Mouse (Mus musculus): ENCODE results near the gene Dpp7. TPM values are rescaled to one million over a fixed set of nuclear protein-coding genes. Genes with fewer than 3 reads are reported as not detected.

Dpp7 gene
- polyA plus RNA-seq, 1 experiment from 2014 or later: 21.4 TPM

DNA sequence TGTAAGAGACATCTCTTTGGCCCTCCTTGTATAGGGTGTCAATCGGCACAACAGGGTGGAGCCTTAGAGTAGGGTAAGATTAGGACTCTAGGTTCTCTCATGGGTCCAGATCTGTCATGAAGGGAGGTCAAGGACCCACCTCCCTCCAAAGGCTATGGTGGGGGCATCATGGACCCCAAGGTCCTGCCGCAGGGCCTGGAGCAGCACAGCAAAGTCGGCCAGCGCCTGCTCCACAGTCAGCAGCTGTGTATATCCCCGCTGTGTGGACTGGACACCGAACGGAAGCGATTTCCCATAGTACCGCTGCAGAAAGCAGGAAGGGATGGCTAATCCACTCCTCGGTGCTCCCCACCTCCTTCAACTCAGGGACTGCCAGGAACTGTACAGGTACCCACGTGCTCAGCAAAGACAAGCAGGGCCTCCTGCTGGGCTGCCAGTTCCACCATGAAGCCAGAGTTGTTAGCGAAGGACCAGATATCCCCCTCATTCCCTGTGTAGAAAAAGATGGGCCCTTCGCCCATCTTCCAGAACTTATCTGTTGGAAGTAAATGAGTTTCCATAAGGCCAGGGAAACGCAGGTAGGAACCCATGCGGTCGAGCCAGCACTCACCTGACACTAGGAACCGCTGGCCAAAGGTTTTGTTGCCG, 616 bp downstream of the Dpp7 start:
- no peaks in the 10 kb centered on the region for H3K27me3 ChIP-seq (replicated peaks; ENCODE audit: control insufficient read depth, insufficient read depth, low read length)
- peak overlapping the region; percentile 94 for H3K4me2 ChIP-seq (ENCODE audit: low read length)
- peak overlapping the region; percentile 64 for H3K9ac ChIP-seq (ENCODE audit: low read length)
- H3K4me1 ChIP-seq (ENCODE audit: control insufficient read depth, insufficient read depth, low read length): peaks cover 9% of the 10 kb centered on the region
- H3K4me3 ChIP-seq (ENCODE audit: low read depth, low read length): peak overlapping the region; percentile 52
- DNase-seq (ENCODE audit: low spot score): no peak
- no peak for ATAC-seq
- H3K9me3 ChIP-seq (replicated peaks; ENCODE audit: control insufficient read depth, low read length): no peaks in the 10 kb centered on the region
- 39% methylated on average over 18 of the region's 18 CpGs for WGBS
- H3K27ac ChIP-seq (ENCODE audit: low read depth, low read length): no peak overlapping the region
- H3K36me3 ChIP-seq (ENCODE audit: control insufficient read depth, insufficient read depth, low read length): peaks cover 31% of the 10 kb centered on the region

DNA sequence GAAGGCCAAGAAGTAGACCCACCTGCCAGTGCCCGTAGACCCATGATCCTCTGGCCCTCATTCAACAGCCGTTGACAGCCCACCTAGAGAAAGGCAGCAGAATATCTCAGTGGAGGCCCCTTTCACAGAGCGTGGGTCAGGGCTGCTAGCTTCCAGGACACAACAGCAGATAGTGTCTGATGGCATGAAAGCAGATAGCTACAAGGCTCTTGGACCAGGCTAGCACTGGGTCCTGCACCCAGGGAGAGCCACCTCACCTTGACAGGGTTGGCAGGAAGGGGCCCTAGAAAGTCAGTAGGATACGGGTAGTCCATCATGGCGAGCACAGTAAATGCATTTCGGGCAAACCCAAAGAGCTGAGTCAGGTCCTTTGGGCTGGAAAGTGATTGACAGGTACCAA, 1.9 kb downstream of the Dpp7 start:
- peaks cover 9% of the 10 kb centered on the region for H3K4me1 ChIP-seq (ENCODE audit: control insufficient read depth, insufficient read depth, low read length)
- H3K36me3 ChIP-seq (ENCODE audit: control insufficient read depth, insufficient read depth, low read length): peaks cover 45% of the 10 kb centered on the region
- no peaks in the 10 kb centered on the region for H3K27me3 ChIP-seq (replicated peaks; ENCODE audit: control insufficient read depth, insufficient read depth, low read length)
- no peak overlapping the region for H3K27ac ChIP-seq (ENCODE audit: low read depth, low read length)
- H3K9ac ChIP-seq (ENCODE audit: low read length): no peak overlapping the region
- ATAC-seq: no peak
- H3K9me3 ChIP-seq (replicated peaks; ENCODE audit: control insufficient read depth, low read length): no peaks in the 10 kb centered on the region
- WGBS: 91% methylated on average over 6 of the region's 6 CpGs
- no peak overlapping the region for H3K4me2 ChIP-seq (ENCODE audit: low read length)
- DNase-seq (ENCODE audit: low spot score): no peak
- H3K4me3 ChIP-seq (ENCODE audit: low read depth, low read length): no peak overlapping the region

DNA sequence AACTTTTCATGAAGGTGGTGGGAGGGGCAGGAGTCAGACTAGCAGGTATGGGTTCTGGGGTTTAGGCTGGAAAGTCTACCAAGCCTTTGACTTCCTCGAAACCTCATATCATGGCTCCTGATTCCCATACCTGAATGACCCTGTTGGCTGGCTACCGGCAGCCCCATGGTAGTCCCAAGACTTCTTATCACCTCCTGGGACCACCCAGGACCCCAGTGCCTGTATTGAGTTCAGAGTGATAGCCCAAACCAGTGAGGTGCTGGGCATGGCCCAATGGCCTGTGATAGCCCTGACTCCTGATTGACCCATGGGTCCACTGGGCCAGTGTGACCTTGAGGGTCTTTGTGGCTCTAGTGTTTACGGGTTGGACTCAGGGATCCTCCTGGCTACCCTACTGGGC, 5.5 kb downstream of the Dpp7 start:
- Histone ChIP-seq H3K4me2 (ENCODE audit: low read length) (no peak overlapping the region), H3K9ac (ENCODE audit: low read length) (no peak overlapping the region), H3K4me3 (ENCODE audit: low read depth, low read length) (no peak overlapping the region), H3K27me3 (replicated peaks; ENCODE audit: control insufficient read depth, insufficient read depth, low read length) (no peaks in the 10 kb centered on the region), H3K36me3 (ENCODE audit: control insufficient read depth, insufficient read depth, low read length) (peaks cover 80% of the 10 kb centered on the region), H3K4me1 (ENCODE audit: control insufficient read depth, insufficient read depth, low read length) (peaks cover 2% of the 10 kb centered on the region), H3K27ac (ENCODE audit: low read depth, low read length) (no peak overlapping the region), H3K9me3 (replicated peaks; ENCODE audit: control insufficient read depth, low read length) (no peaks in the 10 kb centered on the region)
- ATAC-seq (no peak), DNase-seq (ENCODE audit: low spot score) (no peak)
- 95% methylated on average over 3 of the region's 3 CpGs for WGBS

DNA sequence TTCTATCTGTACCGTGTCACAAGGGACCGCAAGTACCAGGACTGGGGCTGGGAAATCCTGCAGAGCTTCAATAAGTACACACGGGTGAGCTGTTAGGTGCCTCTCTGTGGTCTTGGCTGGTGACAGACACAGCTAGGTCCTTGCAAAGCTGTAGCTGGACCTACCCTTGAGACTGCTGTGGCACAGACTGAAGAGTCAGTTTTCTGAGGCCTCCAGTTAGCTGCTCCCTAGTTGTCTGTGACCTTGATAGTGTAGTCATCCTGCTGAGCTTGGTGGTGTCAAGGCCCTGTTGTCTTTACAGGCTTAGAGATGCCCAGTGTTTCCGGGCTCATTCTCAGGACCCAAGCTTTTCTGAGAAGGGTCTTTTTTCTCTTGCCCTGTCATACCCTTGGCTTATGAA, 6.7 kb downstream of the Dpp7 start:
- ATAC-seq (no peak), DNase-seq (ENCODE audit: low spot score) (no peak)
- H3K4me2 ChIP-seq (ENCODE audit: low read length): no peak overlapping the region
- no peaks in the 10 kb centered on the region for H3K27me3 ChIP-seq (replicated peaks; ENCODE audit: control insufficient read depth, insufficient read depth, low read length)
- no peak overlapping the region for H3K4me3 ChIP-seq (ENCODE audit: low read depth, low read length)
- no peak overlapping the region for H3K27ac ChIP-seq (ENCODE audit: low read depth, low read length)
- no peaks in the 10 kb centered on the region for H3K9me3 ChIP-seq (replicated peaks; ENCODE audit: control insufficient read depth, low read length)
- H3K36me3 ChIP-seq (ENCODE audit: control insufficient read depth, insufficient read depth, low read length): peaks cover 92% of the 10 kb centered on the region
- H3K9ac ChIP-seq (ENCODE audit: low read length): no peak overlapping the region
- WGBS: 97% methylated on average over 4 of the region's 4 CpGs
- no peaks in the 10 kb centered on the region for H3K4me1 ChIP-seq (ENCODE audit: control insufficient read depth, insufficient read depth, low read length)

DNA sequence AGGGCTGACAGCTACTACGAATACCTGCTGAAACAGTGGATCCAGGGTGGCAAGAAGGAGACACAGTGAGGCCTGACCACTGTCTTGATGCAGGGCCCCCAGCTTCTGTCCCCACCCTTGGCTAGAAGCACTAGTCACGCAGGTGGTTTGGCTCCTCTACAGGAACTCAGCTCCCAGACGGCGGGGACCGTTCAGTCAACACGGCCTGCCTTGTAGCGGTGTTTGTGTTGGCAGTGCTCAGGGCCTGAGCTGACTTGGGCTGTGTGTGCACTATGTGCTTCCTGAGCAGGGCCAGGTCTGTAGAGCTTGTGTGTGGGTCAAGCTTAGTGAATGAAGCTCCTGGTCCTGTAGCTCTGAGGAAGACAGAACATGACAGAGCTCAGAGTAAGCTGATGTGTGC, 8.0 kb downstream of the Dpp7 start:
- Histone ChIP-seq H3K36me3 (ENCODE audit: control insufficient read depth, insufficient read depth, low read length) (peaks cover 100% of the 10 kb centered on the region), H3K9me3 (replicated peaks; ENCODE audit: control insufficient read depth, low read length) (no peaks in the 10 kb centered on the region), H3K4me2 (ENCODE audit: low read length) (no peak overlapping the region), H3K4me3 (ENCODE audit: low read depth, low read length) (no peak overlapping the region), H3K9ac (ENCODE audit: low read length) (no peak overlapping the region), H3K27ac (ENCODE audit: low read depth, low read length) (no peak overlapping the region), H3K4me1 (ENCODE audit: control insufficient read depth, insufficient read depth, low read length) (no peaks in the 10 kb centered on the region), H3K27me3 (replicated peaks; ENCODE audit: control insufficient read depth, insufficient read depth, low read length) (no peaks in the 10 kb centered on the region)
- ATAC-seq (no peak), DNase-seq (ENCODE audit: low spot score) (no peak)
- WGBS: 93% methylated on average over 7 of the region's 7 CpGs

DNA sequence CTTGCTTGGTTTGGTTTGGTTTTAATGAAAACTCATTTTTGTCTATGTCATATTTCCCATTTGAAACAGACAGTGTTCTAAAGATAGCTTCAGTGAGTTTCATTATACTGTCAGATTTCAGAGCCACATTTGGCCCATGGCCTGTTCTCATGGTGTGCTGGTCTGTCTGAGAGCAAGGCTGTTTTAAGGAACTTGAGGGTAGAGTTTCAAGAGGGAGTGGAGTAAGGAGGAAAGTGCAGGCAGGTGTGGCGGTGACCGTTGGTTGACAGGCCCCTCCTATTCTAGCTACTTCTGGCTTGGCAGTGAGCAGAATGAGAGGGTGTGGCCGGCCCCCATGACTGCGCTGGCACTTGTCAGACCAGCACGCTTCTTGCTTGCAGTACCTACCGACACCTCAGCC, 17.9 kb downstream of the Dpp7 start:
- Histone ChIP-seq H3K4me1 (ENCODE audit: control insufficient read depth, insufficient read depth, low read length) (peaks cover 5% of the 10 kb centered on the region), H3K4me2 (ENCODE audit: low read length) (no peak overlapping the region), H3K27me3 (replicated peaks; ENCODE audit: control insufficient read depth, insufficient read depth, low read length) (no peaks in the 10 kb centered on the region), H3K9me3 (replicated peaks; ENCODE audit: control insufficient read depth, low read length) (no peaks in the 10 kb centered on the region), H3K27ac (ENCODE audit: low read depth, low read length) (no peak overlapping the region), H3K9ac (ENCODE audit: low read length) (no peak overlapping the region), H3K4me3 (ENCODE audit: low read depth, low read length) (no peak overlapping the region), H3K36me3 (ENCODE audit: control insufficient read depth, insufficient read depth, low read length) (peaks cover 83% of the 10 kb centered on the region)
- DNase-seq (ENCODE audit: low spot score) (no peak), ATAC-seq (no peak)
- WGBS: 92% methylated on average over 6 of the region's 6 CpGs

DNA sequence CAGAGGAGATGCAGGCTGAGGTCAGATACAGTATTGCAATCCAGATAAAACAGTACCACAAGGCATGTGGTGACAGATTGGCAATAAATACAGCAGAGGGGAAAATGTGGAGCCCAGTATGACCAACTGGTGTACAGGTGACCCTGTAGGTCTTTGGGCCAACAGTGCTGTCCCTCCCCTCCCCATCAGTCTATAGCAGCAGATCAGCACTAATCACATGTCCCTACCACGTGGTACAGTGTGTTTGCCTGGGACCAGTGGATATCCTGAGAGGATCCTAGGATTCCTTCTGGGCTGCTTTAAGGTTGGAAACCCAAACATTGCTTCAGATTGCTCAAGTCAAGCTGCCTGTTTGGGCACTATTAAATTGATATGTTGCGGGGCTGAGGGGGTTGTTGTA, 22.6 kb downstream of the Dpp7 start:
- 84% methylated on average over 2 of the region's 2 CpGs for WGBS
- Histone ChIP-seq H3K9ac (ENCODE audit: low read length) (peak overlapping the region; percentile 87), H3K4me2 (ENCODE audit: low read length) (peak overlapping the region; percentile 92), H3K9me3 (replicated peaks; ENCODE audit: control insufficient read depth, low read length) (no peaks in the 10 kb centered on the region), H3K4me3 (ENCODE audit: low read depth, low read length) (peak overlapping the region; percentile 89), H3K4me1 (ENCODE audit: control insufficient read depth, insufficient read depth, low read length) (peaks cover 13% of the 10 kb centered on the region), H3K27ac (ENCODE audit: low read depth, low read length) (no peak overlapping the region), H3K27me3 (replicated peaks; ENCODE audit: control insufficient read depth, insufficient read depth, low read length) (no peaks in the 10 kb centered on the region), H3K36me3 (ENCODE audit: control insufficient read depth, insufficient read depth, low read length) (peaks cover 47% of the 10 kb centered on the region)
- DNase-seq (ENCODE audit: low spot score) (no peak), ATAC-seq (no peak)

DNA sequence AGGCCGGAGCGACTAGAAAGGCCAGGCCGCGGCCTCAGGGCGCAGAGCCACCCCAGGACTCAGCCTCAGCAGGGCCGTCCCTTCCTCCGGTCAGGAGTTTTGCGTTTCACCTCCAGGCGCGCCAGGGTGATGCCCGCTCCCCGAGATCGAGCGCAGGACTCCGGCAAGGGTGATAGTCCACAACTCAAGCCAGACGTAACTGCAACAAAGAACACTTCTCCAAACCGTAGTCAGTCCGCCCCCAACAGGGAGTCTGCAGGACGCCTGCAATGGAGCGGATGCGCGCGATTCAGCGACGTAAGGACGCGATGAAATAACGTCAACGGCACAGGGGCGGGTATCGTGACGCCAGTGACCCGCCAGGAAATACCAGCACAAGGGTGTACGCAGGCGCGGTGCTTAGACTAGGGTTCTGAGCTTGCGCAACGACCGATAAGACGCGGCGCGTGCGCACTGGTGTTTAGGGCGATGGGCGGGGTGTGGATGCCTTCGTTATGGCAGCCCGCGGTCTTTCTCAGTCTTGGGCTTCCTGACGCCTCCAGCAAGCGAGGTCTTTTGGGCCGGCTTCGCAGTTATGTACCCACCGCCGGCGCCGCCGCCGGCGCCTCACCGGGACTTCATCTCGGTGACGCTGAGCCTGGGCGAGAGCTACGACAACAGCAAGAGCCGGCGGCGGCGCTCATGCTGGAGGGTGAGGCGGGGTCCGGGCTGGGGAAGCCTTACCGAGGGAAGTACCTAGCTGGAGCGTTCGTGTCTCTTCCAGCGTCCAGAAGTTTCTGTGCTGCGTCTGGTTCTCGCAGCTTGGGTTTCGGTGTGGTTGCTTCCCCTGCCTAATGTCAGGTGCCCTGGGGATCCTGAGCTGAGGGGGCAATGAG, 23.6 kb downstream of the Dpp7 start, which contains the start of gene Man1b1:
TSS of gene Man1b1 (plus strand) at position 53 of the 875 bp plus-strand sequence.
- under 1% methylated on average over 78 of the region's 78 CpGs for whole genome bisulfite sequencing
- no peaks in the 10 kb centered on the region for H3K9me3 ChIP-seq (replicated peaks; ENCODE audit: control insufficient read depth, low read length)
- H3K27me3 ChIP-seq (replicated peaks; ENCODE audit: control insufficient read depth, insufficient read depth, low read length): no peaks in the 10 kb centered on the region
- H3K4me3 ChIP-seq (ENCODE audit: low read depth, low read length): peak within 1 kb of the TSS; percentile 89
- peak within 1 kb of the TSS; percentile 92 for H3K4me2 ChIP-seq (ENCODE audit: low read length)
- peak within 1 kb of the TSS; percentile 88 for H3K27ac ChIP-seq (ENCODE audit: low read depth, low read length)
- H3K4me1 ChIP-seq (ENCODE audit: control insufficient read depth, insufficient read depth, low read length): peaks cover 13% of the 10 kb centered on the region
- peak within 1 kb of the TSS; percentile 92 for H3K9ac ChIP-seq (ENCODE audit: low read length)
- ATAC-seq (peak; percentile 99), DNase-seq (ENCODE audit: low spot score) (peak; percentile 100)
- H3K36me3 ChIP-seq (ENCODE audit: control insufficient read depth, insufficient read depth, low read length): peaks cover 37% of the 10 kb centered on the region

DNA sequence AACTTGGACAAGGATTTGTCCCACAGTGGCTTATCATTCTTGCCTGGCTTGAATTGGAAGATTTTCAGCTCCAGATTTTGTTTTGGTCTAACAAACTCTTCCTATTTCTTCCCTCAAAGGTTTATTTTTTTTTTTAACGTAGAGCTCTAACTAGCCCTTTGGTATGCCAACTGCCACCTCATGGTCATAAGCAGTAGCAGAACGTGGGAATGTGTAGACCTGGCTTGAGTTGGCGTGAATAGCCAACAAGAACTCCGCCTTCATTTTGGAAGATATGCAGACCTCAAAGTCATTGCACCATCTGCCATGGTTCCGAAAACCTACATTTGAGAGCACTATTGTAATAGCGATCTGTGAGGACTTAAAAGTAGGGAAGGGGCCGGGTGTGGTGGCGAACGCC, 24.7 kb downstream of the Dpp7 start:
- no peak for DNase-seq (ENCODE audit: low spot score)
- H3K4me1 ChIP-seq (ENCODE audit: control insufficient read depth, insufficient read depth, low read length): peaks cover 13% of the 10 kb centered on the region
- peaks cover 26% of the 10 kb centered on the region for H3K36me3 ChIP-seq (ENCODE audit: control insufficient read depth, insufficient read depth, low read length)
- peak overlapping the region; percentile 70 for H3K4me2 ChIP-seq (ENCODE audit: low read length)
- no peaks in the 10 kb centered on the region for H3K27me3 ChIP-seq (replicated peaks; ENCODE audit: control insufficient read depth, insufficient read depth, low read length)
- no peak for ATAC-seq
- H3K9me3 ChIP-seq (replicated peaks; ENCODE audit: control insufficient read depth, low read length): no peaks in the 10 kb centered on the region
- peak overlapping the region; percentile 89 for H3K4me3 ChIP-seq (ENCODE audit: low read depth, low read length)
- 65% methylated on average over 9 of the region's 9 CpGs for WGBS
- H3K27ac ChIP-seq (ENCODE audit: low read depth, low read length): no peak overlapping the region
- peak overlapping the region; percentile 92 for H3K9ac ChIP-seq (ENCODE audit: low read length)

Data from forebrain, embryonic 14.5 days (tissue).